In the genomic region with DNA sequence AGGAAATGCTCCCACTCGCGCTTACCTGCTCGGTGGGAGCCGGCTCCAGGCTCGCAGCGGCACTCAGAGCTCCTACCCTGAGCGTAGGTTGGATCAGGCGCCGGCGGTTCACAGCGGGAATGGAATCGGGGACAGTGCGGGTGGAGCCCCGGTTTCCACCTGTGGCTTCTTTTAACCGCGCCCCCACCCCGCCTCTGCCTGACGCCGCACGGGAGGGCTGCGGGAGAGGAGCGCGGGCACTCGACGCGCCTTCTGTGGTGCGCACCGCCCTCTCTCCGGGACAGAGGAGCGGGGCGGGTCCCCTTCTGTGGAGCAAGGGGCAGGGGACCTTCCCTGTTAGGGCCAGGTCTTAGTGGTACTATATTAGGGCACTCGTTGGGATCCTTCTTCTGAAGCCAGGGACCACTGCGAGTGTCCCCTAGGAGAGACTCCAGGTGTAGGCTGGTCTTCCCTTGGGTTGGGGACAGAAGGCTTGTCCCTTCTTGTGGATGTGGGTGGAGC, we compare ENCODE assay signal across 8 mouse cellular contexts. TPM values are rescaled to one million over a fixed set of nuclear protein-coding genes. Genes with fewer than 3 reads are reported as not detected.
DNase-seq lines count a peak whose midpoint lies in the region; ATAC-seq lines count a peak whose summit lies in the region.

A gene (minus strand): TSS at position 451 of the 501 bp plus-strand sequence.

- DNase-seq in cerebellum, postnatal 10 days = peak; percentile 15 to 22
- no peak for DNase-seq in cerebellum, adult 9-10 months
- DNase-seq in lung, postnatal 25 days (ENCODE audit: low spot score) = no peak
- DNase-seq in layer of hippocampus, postnatal 25 days (ENCODE audit: extremely low spot score in 1 of 2, low spot score in 1 of 2) = no peak
- peak; percentile 21 for DNase-seq in neural tube, embryonic 11.5 days (ENCODE audit: low spot score)
- no peak for DNase-seq in natural killer cell, adult 2 months (ENCODE audit: low spot score in 2 of 2)
- DNase-seq in c-Kit-positive CD71-positive TER-119-positive erythroid progenitor cells, embryonic 14.5 days (ENCODE audit: low spot score) = no peak

- WGBS in lung, embryonic 15.5 days = 2% methylated on average over 33 of the region's 33 CpGs
- WGBS in neural tube, embryonic 11.5 days = 2% methylated on average over 33 of the region's 33 CpGs

- H3K4me1 ChIP-seq in lung, embryonic 15.5 days = peaks cover 10% of the 10 kb centered on the region; the same call in 1 of the 2 replicates
- H3K4me1 ChIP-seq in neural tube, embryonic 11.5 days (ENCODE audit: control insufficient read depth, insufficient read depth, low read length) = peaks cover 8% of the 10 kb centered on the region; the same call in 1 of the 2 replicates

- peaks cover 49% of the 10 kb centered on the region for H3K27me3 ChIP-seq in lung, embryonic 15.5 days
- peaks cover 24% of the 10 kb centered on the region for H3K27me3 ChIP-seq in neural tube, embryonic 11.5 days (ENCODE audit: control insufficient read depth, insufficient read depth, low read length)

- no peaks in the 10 kb centered on the region for H3K9me3 ChIP-seq in lung, embryonic 15.5 days
- H3K9me3 ChIP-seq in neural tube, embryonic 11.5 days (ENCODE audit: control insufficient read depth, low read length) = no peaks in the 10 kb centered on the region

- peak within 1 kb of the TSS; percentile 31 for H3K4me3 ChIP-seq in lung, embryonic 15.5 days
- peak within 1 kb of the TSS; percentile 31 for H3K4me3 ChIP-seq in neural tube, embryonic 11.5 days (ENCODE audit: low read depth, low read length)

- H3K36me3 ChIP-seq in lung, embryonic 15.5 days = no peaks in the 10 kb centered on the region
- H3K36me3 ChIP-seq in neural tube, embryonic 11.5 days (ENCODE audit: control insufficient read depth, insufficient read depth, low read length) = no peaks in the 10 kb centered on the region

- peak within 1 kb of the TSS; percentile 58 for H3K4me2 ChIP-seq in lung, embryonic 15.5 days
- H3K4me2 ChIP-seq in neural tube, embryonic 11.5 days (ENCODE audit: low read depth) = peak within 1 kb of the TSS; percentile 58

- H3K27ac ChIP-seq in lung, embryonic 15.5 days = no peak within 1 kb of the TSS
- H3K27ac ChIP-seq in neural tube, embryonic 11.5 days (ENCODE audit: low read depth, low read length) = no peak within 1 kb of the TSS

- H3K9ac ChIP-seq in lung, embryonic 15.5 days = no peak within 1 kb of the TSS
- H3K9ac ChIP-seq in neural tube, embryonic 11.5 days (ENCODE audit: low read length) = no peak within 1 kb of the TSS

- peak; percentile 27; the same call in 1 of the 2 replicates for ATAC-seq in lung, embryonic 15.5 days (ENCODE audit: borderline replicate concordance, extremely low read depth, low FRiP score, low TSS enrichment)
- ATAC-seq in neural tube, embryonic 11.5 days (ENCODE audit: insufficient read depth, low FRiP score, low TSS enrichment) = no peak

RNA-seq across cellular contexts. Expression of the gene that starts here (rescaled TPM):
- polyA plus RNA-seq in lung, embryonic 15.5 days (2015; fragmentation: Nextera tagmentation; extraction: Ambion mirVana) = 0.10 and 1.3 TPM in 2 replicates
- 100 to 1,000 TPM in 1 of 2 experiments, 10 to 100 TPM in 1; 85.1 to 127 TPM for total RNA-seq in layer of hippocampus, postnatal 25 days (2021)
- polyA plus RNA-seq in neural tube, embryonic 11.5 days (2014; fragmentation: Nextera tagmentation; extraction: Ambion mirVana) = 6.5 and 8.7 TPM in 2 replicates

Comparison
In these comparisons a context has a peak if more than half of its experiments do, and no peak if none do; other contexts are left out.
1. DNase-seq: peak in cerebellum, postnatal 10 days (2 of 2) and neural tube, embryonic 11.5 days (single experiment); none in cerebellum, adult 9-10 months (single experiment), lung, postnatal 25 days (single experiment), layer of hippocampus, postnatal 25 days (0 of 2), natural killer cell, adult 2 months (0 of 2) and c-Kit-positive CD71-positive TER-119-positive erythroid progenitor cells, embryonic 14.5 days (single experiment).